Mouse (Mus musculus) kidney, embryonic 14.5 days (tissue): ENCODE results near the gene Paqr5. TPM values are rescaled to one million over a fixed set of nuclear protein-coding genes. Genes with fewer than 3 reads are reported as not detected.

ENCODE experiments used
- ATAC-seq: fragments of 200-750 bp; cut with Nextera tagmentation; 2 replicates; pipeline ENCODE4 v1.8.0; 2017; ENCODE audit warnings: moderate number of reproducible peaks, mild to moderate bottlenecking, moderate TSS enrichment, moderate library complexity; ENCODE audit not compliant: low FRiP score, low TSS enrichment
- H3K27ac ChIP-seq: fragments of 300-500 bp; sonication (generic); 2 replicates; pipeline ENCODE4 v1.5.1; 2014; ENCODE audit warnings: low read depth, mild to moderate bottlenecking, low read length, moderate library complexity, mixed read lengths
- H3K27me3 ChIP-seq: fragments of 300-500 bp; sonication (generic); 2 replicates; pipeline ENCODE4 v1.6.1; 2014; ENCODE audit warnings: mild to moderate bottlenecking, low read length; ENCODE audit not compliant: control insufficient read depth, insufficient read depth
- H3K36me3 ChIP-seq: fragments of 300-500 bp; sonication (generic); 2 replicates; pipeline ENCODE4 v1.6.1; 2014; ENCODE audit warnings: low read length, mixed read lengths; ENCODE audit not compliant: control insufficient read depth, insufficient read depth
- H3K4me1 ChIP-seq: fragments of 300-500 bp; sonication (generic); 2 replicates; pipeline ENCODE4 v1.6.1; 2014; ENCODE audit warnings: low read length, mixed read lengths; ENCODE audit not compliant: control insufficient read depth, insufficient read depth
- H3K4me2 ChIP-seq: fragments of 300-500 bp; sonication (generic); replicated peaks from 2 replicates; pipeline ENCODE4 v1.6.1; 2014; ENCODE audit warnings: low read depth, mild to moderate bottlenecking, low read length
- H3K4me3 ChIP-seq: fragments of 300-500 bp; sonication (generic); 2 replicates; pipeline ENCODE4 v1.5.1; 2014; ENCODE audit warnings: mild to moderate bottlenecking, low read length
- H3K9ac ChIP-seq: fragments of 300-500 bp; sonication (generic); 2 replicates; pipeline ENCODE4 v1.6.1; 2014; ENCODE audit warnings: low read depth, mild to moderate bottlenecking, low read length, moderate library complexity
- H3K9me3 ChIP-seq: fragments of 300-500 bp; sonication (generic); 2 replicates; pipeline ENCODE4 v1.6.1; 2016; ENCODE audit warnings: low read length; ENCODE audit not compliant: control insufficient read depth
- WGBS: fragments of 180-500 bp; shearing (Covaris S2); extraction: QIAGEN DNeasy Blood & Tissue Kit; methylation state at CpG from one replicate; pipeline ENCODE4 v1.1.7; 2014; 5-methylcytosine and 5-hydroxymethylcytosine counted together
- polyA plus RNA-seq: library from polyadenylated mRNA; unstranded; fragments of >200 nt; fragmentation: Nextera tagmentation; extraction: Ambion mirVana; gene quantifications from 2 replicates; pipeline ENCODE4 v1.2.1, GENCODE M21; 2014

Paqr5 gene
- polyA plus RNA-seq, 1 experiment from 2014 or later = 17.0 TPM

GRCm38 (mm10) chr9:61904201-61904600 lies 122.5 kb downstream of the Paqr5 start:
- Histone ChIP-seq H3K9me3 (no peaks in the 10 kb centered on the region), H3K27me3 (peaks cover 3% of the 10 kb centered on the region; the same call in 1 of the 2 replicates), H3K9ac (no peak overlapping the region), H3K4me1 (peaks cover 13% of the 10 kb centered on the region), H3K4me3 (no peak overlapping the region), H3K4me2 (no peak overlapping the region), H3K36me3 (0 out of 2 replicates have a peak, but pooled peaks cover 3% of the 10 kb centered on the region), H3K27ac (no peak overlapping the region)
- 14% methylated on average over 7 of the region's 7 CpGs for WGBS
- no peak for ATAC-seq

Other genes with a start within 250 kb of the Paqr5 start
- 1,603 and 2,211 TPM in 2 replicates for gene Rplp1, start 112.3 kb downstream of the Paqr5 start, polyA plus RNA-seq
- gene Kif23, start 80.1 kb downstream of the Paqr5 start, polyA plus RNA-seq = 94.6 and 128 TPM in 2 replicates
- gene Glce, start 95.8 kb upstream of the Paqr5 start, polyA plus RNA-seq = 9.3 and 25.3 TPM in 2 replicates